Mouse (Mus musculus): ENCODE results near the gene Prdm8.
A peak's percentile ranks its signal among the peaks of the same experiment; 100 is the strongest.

Prdm8 gene

DNA sequence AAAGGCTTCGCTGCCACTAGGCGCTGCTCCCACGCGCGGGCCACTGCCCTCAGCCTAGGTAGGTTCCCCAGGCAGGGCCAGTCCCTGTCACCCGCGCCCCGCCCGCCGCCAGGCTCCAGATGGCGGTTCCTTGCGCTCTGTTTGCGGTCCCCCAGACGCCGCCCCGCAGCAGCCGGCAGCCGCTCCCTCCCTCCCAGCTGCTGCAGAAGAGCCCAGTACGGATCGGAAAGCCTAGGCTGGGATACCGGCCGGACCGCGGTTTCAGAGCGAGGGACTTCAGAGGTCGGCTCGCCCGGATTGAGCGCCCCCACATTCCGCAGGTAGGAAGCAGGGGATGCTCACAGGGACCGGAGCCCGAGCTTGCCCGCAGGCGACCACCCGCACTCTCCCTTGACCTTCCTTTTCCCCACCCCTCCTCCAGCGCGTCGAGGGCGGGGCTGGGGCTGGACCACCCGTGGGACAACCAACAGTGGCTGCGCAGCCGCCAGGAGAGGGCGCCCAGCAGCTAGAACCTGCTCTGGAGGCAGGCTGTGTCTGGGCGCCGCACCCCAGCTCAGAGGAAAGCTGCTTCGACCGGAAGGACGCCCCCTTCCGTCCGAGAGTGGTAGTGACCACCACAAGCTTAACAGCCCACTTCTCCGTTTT is at the start of gene Prdm8:
Gene Prdm8 (plus strand): TSS at position 19 of the 645 bp plus-strand sequence.
- peak; percentile 62 for DNase-seq (ENCODE audit: low read depth)

GRCm38 (mm10) chr5:98127074-98127473 is 39.9 kb upstream of the Prdm8 start:
- no peak for DNase-seq (ENCODE audit: low read depth)

DNA sequence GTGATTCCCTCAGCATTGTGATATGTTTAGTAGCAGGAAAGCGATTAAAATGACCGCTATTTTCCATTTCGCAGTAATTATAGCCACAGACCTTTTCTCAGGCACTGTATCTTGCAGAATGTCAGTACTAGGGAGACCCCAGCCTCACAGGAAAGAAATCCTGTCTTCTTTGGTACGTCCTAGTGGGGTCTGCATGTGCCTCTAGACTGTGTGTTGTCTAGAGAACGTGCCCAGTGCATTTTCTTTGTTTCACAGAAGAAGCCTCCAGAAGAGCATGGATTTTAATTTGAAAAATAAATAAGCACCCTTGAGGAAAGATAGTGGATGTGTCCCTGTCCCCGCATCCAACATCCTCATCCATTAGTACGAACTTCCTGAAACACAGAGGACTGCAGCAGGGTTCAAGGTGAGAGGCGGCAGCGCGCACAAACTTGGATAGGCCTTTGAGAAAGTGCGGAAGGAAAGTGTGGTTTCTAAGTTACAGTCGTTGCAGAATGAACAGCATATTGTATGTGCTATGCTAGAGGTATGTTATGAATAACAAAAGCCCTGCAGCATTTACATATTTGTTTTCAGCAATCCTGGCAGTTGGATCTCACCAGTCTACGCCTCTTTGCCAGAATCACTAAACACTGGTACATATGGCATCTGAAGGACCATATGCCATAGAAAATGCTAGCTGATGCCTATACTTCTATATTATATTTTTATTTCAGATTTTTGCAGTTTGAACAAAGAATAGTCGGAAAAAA is 28.3 kb upstream of the Prdm8 start:
- DNase-seq (ENCODE audit: low read depth), result no peak

DNA sequence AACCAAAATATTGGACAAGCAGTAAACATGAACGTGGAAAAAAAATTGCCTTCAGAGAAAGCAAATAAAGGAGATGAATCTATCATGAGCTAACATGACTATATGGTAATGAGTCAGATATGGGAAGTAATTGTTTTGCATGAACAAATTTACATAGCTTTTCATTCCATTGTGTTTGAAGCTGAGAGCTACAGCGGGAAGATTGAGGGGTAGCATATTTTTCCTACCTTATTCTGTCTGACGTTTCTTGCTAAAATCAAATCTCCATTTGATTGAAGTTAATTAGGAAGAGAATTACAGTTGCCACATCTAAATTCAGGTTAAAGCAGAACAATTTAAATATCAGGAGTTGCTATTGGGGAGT is 27.7 kb upstream of the Prdm8 start:
- no peak for DNase-seq (ENCODE audit: low read depth)

GRCm38 (mm10) chr5:98146895-98147294 is 20.1 kb upstream of the Prdm8 start:
- DNase-seq (ENCODE audit: low read depth), result no peak

DNA sequence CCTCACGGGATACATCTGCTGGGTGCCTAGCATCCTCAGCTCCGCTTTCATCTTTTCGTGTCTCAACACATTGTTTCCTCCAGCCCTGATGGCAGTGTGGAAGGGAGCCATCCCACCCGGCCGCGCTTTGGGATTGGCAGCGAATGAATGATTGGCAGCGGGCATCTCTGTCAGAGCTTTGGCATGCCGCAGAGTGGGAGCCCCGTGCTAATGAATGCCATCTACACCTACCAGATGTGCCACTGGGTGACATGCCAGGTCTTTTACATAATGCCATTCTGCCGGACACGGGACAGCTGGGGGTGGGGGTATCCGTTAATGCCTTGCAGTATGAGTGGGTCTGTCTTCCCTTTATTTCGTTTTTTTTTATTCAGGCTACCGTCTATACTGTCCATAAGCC is 882 bp upstream of the Prdm8 start:
- DNase-seq (ENCODE audit: low read depth), result no peak

DNA sequence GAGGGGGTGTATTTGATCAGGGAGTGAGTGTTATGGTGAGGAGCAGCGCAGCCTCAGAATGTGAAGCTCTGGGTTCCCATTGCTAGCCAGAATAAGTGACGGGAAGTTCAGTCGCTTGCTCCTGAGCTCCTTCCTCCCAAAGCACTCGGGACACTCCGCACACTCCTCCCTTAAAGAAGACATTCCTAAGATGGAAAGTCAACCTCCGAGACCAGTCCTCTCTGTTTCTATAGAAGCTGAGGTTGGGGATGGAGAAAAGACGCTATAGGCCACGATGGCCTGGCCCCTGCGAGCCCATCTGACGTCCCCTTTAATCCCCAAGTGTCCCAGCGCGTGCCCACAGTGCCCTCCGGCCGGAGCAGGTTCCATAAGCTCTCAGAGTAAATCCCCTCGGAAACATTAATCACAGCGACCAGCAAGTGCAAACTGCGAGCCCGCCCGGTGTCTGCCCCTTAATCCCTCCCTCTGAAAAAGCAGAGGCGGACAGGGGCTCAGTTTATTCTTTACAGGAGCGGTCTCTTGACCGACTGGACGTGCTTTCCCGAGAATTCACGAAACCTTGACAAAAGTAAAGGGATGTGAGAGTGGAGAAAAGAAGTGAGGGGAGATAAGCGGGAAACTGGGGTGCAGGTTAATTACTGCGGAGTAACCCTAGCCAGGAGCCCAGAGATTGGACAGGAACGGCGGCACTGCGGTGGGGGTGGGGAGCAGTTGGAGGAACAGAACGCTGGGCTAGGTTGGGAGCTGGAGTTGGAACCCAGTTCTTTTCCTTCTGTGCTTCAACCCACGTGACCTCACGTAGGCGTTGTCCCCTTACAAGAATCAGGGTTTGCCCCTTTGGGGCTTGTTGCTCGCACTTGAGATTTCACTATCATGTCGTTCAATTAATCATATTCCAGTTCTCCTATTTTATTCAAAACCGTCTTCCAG is 1.6 kb downstream of the Prdm8 start:
- no peak for DNase-seq (ENCODE audit: low read depth)

GRCm38 (mm10) chr5:98169376-98170351 is 2.7 kb downstream of the Prdm8 start:
- no peak for DNase-seq (ENCODE audit: low read depth)

DNA sequence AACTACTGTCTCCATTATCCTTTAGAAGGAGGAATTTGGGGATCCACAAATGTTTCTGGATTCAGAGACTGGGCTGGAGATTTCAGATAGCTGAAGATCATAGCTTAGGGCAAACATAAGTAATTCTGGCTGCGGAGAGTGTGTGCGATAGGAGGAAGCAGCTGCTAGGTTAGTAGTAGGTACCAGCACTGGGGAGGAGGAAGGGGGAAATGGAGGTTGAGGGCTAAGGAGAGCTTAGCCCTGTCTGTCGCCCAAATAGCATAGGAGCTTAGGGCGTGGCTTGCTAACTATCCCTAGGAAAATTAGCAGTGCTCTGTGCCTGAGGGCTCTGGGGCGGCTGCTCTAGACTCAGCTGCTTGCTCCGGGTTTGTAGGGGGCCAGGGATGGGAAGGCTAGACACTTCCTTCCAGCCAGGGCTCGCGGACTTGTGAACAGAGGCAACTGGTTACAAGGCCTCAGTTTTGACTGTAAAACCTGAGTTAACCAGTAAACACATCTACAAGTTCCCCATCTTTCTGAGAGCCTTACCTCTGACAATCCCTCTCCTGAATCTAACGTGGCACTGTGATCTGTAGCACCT is 4.7 kb downstream of the Prdm8 start:
- no peak for DNase-seq (ENCODE audit: low read depth)

- DNase-seq (ENCODE audit: low read depth), result no peak
Measured at GRCm38 (mm10) chr5:98172502-98173181, 5.6 kb downstream of the Prdm8 start.

- no peak for DNase-seq (ENCODE audit: low read depth)
Measured at GRCm38 (mm10) chr5:98173694-98174093, 6.7 kb downstream of the Prdm8 start.

DNA sequence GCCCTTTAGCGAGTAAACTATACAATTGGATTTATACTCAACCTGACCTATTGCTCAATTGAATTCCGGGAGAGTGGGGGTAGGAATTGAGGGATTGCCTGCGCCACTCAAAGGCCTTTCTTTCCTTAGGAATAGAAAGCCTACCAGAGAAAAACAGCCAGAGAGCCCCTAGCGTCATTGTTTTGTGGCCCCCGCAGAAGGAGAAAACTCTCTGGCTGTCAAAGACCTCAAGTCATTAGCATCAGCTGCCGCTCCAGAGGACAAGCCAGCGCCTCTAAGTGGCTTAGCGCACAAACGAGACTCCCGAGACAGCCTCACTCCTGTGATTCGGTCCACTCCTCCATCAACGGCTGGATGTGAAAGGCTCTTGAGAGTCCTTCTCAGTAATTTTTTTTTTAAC is 12.6 kb downstream of the Prdm8 start:
- DNase-seq (ENCODE audit: low read depth), result no peak

- DNase-seq (ENCODE audit: low read depth), result no peak
Measured at GRCm38 (mm10) chr5:98180461-98180887, 13.5 kb downstream of the Prdm8 start.

DNA sequence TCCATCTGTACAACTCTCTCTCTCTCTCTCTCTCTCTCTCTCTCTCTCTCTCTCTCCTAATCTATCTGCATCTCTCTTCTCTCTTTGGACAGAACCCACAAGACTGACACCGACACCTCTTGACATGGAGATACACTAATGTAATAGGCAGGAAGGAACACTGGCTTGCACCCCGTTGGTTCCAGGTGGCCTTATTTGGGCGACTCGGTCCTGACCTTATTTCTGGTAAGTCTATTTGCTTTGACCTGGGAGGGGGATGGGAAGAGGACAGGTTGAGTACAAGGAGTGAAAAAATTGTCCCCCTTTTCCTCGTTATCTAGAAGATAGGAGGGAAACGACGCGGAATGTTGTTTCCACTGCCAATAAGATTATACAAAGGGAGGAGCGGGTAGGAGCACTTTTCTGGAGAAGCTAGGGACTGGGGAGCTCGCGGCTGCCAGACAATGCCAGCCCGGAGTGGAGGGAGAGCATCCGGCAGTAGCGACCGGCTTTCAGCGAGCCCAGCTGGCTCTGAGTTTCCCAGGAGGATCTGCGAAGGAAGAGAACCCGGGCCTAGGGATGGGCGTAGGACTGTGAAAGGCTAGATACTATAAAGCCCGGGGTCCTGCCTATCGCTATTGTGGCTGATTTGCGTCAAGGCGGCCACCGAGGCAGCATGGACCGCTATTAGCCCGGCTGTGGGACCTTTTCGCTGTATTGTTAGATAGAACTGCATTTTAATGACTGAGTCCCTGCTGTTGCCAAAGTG is 14.1 kb downstream of the Prdm8 start:
- DNase-seq (ENCODE audit: low read depth), result no peak

DNA sequence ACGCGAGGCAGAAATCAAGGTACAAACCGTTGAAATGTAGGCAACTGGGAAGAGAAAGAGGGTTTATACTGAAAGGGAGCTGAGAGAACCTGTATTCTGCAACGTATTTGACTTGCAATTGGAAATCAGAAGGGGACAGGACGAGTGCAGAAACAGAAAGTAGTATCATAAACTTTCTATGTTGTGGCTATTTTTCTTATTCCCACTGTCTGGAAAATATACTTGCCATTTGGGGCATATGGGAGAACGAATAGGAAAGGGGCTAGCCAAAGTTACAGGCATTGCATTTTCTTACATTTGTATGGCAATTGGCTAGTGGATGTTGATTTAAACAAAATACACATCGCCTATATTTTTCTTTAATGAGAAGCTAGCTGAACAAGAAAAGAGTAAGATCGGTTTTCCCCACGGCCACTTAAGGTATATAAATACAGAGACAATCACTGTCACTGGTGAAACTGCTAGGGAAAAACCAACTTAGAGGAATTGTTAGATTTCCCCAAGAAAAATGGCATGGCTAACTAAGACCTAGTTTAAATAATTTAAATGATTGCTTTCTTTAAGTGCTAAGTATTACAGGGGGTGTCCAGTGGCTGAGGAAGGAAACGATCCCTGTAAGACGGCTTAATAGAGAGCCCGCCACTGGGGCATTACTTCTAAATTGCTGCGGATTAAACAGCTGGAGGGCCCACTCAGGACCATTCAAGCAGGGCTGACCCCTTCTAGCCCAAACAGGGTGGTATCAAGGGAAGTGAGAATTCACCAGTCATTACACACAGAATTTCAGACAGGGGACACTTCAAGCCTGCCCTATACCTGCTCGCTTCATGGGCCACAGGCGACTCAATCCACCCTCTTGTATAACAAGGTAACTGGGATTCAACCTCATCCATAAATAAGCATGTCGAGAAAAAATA is 14.9 kb downstream of the Prdm8 start:
- DNase-seq (ENCODE audit: low read depth), result no peak

- no peak for DNase-seq (ENCODE audit: low read depth)
Measured at GRCm38 (mm10) chr5:98182603-98182920, 15.6 kb downstream of the Prdm8 start.

- DNase-seq (ENCODE audit: low read depth), result no peak
Measured at GRCm38 (mm10) chr5:98183031-98183595, 16.1 kb downstream of the Prdm8 start.

- DNase-seq (ENCODE audit: low read depth), result no peak
Measured at GRCm38 (mm10) chr5:98184281-98184910, 17.4 kb downstream of the Prdm8 start.
